Mouse (Mus musculus): ENCODE results near the gene Ak8.

The Ak8 gene

DNA sequence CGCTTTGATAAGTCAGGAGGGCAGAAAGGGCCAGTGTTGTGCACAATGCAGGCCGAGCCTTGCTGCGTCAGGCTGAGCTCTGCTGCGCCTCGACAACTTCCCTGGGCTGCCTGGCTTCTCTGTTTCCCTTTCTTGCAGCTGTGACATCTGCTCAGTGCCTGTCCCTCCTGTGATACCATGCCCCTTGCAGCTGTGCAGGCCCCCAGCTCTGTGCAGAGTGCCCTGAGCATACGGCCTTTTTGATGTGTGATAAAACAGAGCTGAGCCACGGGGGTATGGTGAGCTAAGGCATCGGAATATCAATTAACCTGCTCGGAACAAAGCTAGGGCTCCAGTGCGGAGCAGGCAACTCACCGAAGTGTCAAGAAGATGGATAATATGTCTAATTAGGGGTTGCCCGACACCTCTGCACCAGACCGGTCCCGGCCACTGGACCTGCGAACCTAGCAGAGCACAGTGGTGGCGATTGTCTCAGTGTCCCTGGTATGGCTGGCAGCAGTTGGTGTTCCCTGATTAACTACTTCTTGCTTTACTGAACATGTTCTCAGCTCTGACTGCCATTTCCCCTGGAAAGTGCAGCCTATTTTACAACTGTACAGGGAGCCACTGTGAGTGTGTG is 27.9 kb downstream of the Ak8 start:
- ATAC-seq (ENCODE audit: insufficient number of reproducible peaks, low FRiP score, low TSS enrichment): no peak

DNA sequence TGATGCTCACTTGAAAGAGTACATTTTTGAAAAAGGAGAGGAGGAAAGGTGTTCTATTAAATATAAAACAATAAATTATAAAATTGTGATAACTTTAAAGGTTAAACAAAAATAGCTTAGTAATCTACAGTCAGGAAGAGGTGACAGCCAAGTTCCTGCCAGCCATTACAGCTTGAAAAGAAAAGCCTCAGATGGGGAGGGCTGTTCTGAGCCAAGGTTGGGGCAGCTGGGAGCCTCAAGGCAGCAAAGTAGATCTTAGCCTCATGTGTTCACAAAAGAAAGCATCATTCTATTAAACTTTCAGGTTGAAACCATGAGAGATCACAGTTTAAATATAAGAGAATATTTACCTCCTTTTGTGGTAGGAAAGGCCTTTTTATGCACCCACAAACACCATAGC is 30.7 kb downstream of the Ak8 start:
- no peak for ATAC-seq (ENCODE audit: insufficient number of reproducible peaks, low FRiP score, low TSS enrichment)

DNA sequence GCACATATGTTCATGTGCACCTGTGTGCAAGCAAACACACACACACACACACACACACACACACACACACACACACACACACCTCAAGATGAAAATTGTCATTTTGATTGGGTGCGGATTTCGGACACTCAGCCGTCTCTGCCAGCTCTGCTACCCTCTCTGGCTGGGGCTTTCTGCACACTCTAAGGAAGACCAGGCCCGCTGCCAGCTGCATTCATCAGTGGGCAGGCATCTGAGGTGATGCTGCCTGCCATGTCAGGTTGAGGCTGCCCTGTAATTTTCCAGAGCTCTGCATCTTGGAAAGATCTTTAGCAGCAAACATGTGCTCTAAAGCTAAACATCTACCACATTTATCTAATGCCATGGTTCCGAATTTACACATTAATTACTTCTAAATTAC is 37.1 kb downstream of the Ak8 start:
- ATAC-seq (ENCODE audit: insufficient number of reproducible peaks, low FRiP score, low TSS enrichment): no peak

DNA sequence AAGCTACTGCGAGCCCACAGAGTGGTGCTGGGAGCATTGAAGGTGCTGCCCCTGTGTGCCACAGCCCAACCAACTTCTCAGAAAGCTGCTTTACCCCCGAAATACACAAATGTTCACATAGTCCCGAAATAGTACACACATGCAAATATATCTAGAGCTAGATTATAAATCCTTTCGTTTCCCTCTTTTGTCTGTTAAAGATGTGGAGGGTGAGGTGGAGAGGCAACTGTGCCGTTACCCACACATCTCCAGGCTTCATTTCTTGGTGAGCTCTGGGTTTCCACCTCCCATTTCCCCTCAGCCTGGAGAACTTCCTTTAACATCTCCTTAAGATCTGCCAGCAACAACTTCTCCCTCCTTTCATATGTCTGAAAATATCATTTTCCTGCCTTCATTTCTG is 40.2 kb downstream of the Ak8 start:
- no peak for ATAC-seq (ENCODE audit: insufficient number of reproducible peaks, low FRiP score, low TSS enrichment)

DNA sequence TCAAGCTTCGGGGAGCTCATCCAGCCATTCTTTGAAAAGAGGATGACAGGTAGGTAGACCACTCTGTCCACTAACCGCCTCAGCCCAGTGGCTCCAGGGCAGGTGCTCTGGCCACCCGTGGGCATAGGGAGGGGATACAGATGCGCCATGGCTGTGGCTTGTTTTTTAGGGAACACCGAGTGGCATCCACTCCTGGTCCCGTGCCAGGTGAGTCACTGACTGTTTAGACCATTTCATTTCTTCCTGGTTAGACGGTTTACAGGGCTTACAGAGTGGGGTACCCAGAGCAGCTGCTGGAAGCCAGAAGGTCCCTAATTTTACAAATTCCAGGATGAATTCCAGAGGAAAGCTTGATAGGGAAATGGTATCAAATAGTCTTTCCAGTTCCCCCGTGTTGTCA is 42.7 kb downstream of the Ak8 start:
- ATAC-seq (ENCODE audit: insufficient number of reproducible peaks, low FRiP score, low TSS enrichment): no peak

DNA sequence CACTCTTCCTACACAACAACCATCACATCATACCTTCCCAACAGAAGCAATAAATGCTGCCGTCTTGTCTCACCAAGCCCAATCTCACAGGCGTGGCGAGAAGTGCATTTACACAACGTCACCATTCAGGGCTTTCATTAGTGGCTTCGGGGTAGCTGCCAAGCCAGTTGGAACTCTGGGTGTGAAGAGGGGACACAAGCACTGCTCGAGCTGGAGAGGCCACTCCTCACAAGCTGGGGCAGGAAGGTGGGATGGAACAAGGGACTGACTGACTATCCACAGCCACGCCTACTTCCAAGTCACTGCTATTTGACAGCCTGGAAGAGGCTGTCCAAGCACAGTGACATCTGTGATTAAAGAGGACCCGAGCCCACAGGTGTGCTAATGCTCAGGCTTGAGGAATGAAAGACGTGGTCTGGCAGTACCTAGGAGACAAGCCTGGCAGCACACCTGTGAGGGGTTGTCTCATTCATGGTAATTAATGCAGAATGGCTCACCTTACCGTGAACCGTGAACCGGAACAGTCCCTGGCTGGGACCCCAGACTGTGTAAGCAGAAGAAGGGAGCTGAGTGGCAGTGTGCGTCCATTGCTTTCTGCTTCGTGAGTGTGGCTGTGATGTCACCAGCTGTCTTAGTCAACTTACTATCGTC is 46.8 kb downstream of the Ak8 start:
- no peak for ATAC-seq (ENCODE audit: insufficient number of reproducible peaks, low FRiP score, low TSS enrichment)

DNA sequence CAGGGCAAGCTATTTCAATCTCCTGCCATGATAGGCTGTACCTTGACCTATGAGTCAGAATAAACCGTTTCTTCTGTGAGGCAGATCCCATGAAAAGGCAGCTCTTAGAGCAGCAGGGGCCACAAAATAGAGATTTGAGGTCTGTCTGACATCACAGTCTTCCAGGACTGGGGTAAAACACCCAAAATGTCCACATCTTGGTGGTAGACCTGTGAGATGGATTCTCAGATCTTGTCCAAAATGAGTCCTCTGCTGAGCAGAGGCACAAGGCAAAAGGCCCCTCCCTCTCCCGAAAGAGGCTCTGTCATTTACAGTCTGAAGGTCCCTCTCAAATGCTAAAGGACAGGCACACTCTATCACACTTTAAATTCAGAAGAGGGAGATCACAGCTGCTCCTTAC is 47.7 kb downstream of the Ak8 start:
- ATAC-seq (ENCODE audit: insufficient number of reproducible peaks, low FRiP score, low TSS enrichment): no peak

DNA sequence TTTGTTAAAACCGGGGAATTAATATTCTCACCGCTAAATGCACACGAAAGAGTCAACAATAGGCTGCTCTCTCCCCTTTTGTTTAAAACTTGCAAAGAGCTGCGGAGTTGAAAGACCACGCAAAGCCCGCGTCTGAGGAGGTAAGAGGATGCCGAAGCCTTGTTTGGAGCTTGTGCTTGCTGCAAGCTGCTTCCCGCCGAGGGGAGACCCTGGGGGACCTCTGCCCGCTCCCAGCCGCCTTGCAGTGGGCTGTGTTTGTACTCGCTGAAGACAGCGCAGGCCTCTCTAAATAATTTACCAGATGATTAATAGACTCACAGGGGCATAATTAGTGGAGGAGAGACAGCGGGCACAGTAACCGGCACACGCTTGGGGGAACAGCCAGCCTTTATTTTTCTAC is 51.2 kb downstream of the Ak8 start:
- ATAC-seq (ENCODE audit: insufficient number of reproducible peaks, low FRiP score, low TSS enrichment): no peak

DNA sequence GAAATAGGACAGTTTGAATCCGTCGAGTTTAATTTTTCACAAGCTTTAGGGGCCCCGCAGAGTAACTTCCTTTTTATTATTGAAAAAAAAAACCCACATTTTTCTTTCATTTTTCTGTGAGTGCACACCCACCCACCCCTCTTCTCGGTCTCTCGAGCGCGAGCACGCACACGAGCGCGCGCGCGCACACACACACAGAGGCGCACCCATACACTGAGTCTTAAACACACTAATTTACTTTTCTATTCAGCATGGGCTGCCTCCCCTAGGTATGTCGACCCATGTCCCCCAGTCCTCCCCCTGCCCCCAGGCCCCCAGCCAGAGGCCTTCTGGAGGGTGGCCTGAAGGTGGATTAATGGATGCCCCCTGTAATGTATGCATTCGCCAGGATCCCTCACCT is 51.7 kb downstream of the Ak8 start:
- ATAC-seq (ENCODE audit: insufficient number of reproducible peaks, low FRiP score, low TSS enrichment): no peak

DNA sequence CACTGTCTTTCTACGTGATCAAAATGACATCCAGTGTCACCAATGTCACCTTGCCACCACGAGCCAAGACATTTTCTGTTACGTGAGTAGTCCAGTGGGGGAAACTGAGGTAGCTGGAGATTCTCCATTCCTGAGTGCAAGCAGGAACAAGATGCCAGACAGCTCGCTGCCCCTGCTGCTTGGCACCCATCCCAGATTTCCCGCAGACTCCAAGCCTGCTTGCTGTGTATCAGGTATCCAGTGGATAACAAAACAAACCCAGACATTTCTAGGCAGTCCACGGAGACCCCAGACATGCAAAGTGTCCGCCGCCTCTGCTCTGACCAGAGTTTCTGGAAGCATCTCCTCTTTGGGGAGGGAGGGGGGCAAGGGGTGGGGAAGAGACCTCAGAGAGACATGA is 52.4 kb downstream of the Ak8 start:
- no peak for ATAC-seq (ENCODE audit: insufficient number of reproducible peaks, low FRiP score, low TSS enrichment)

DNA sequence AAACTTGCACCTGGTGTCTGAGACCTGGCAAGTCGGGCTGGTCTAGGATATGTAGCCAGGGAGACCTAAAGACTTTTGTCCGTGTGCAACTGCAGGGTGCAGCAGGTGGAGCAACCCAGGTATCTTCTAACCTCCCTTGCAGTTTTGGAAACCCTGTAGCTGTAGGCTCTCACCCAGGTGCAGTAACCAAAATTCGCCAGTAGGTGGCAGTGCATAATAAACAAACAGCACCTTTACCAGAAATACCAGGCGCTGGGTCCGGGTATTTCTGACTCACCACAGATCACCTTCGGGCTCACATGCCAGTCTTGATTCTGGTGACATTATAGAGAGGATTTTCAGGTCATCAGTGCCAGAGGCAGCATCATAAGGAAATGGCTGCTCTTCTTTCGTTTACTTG is 55.5 kb downstream of the Ak8 start:
- ATAC-seq (ENCODE audit: insufficient number of reproducible peaks, low FRiP score, low TSS enrichment): 0 out of 2 replicates have a peak, but pooled peaks have one; percentile 10

DNA sequence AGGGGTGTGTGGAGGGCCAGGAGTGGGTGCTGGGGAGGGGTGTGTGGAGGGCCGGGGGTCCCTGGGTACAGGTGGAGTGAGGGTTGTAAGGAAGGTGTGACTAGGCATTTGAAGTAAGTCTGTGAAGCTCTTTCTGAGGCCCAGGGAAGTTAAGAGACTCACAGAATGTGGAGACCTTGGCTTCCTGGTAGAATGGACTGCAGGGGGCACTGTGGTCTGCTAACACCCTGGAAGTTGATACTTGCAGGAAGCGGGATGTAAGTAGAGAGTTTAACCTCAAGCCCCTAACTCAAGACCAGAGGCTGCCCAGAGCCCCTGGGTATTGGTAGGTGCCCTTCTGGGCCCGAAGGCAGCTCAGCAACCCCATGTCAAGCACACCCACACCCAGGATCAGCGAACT is 56.2 kb downstream of the Ak8 start:
- no peak for ATAC-seq (ENCODE audit: insufficient number of reproducible peaks, low FRiP score, low TSS enrichment)

DNA sequence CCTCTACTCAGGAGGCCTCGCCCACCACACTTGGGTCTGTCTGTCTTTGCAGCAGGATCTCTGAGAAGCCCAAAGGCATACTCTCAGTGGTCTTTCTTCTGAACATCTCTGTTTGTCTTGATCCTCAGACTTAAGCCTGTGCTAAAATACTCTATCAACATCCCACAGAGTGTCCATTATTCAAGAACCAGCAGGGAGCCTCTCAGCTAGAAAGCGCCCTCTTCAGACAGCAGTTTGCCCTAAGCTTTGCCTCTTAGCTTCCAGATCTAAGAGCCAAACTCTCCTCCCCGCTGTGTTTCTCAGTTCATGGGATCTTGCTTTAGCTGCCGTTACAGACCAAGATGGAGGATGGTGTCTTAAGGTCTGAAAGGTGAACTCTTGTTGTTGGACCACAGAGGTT is 59.5 kb downstream of the Ak8 start:
- no peak for ATAC-seq (ENCODE audit: insufficient number of reproducible peaks, low FRiP score, low TSS enrichment)

DNA sequence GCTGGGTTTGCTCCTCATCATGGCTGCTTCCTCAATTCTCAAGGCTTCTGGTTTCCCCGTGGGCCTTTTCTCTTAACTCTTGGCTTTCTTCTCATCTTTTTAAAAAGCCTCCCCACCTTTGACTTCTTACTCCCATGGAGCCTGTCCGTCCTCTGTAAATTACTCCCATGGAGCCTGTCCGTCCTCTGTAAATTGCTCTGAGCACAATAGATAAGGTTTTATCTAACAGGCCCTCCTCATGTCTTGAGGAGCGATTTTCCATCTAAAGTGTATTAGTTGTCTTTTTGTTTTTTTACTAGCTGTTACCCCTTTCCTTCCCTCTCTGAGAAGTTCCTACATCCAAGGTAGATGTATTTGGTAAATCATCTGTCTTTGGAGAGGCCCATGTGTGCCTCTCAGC is 66.6 kb downstream of the Ak8 start:
- no peak for ATAC-seq (ENCODE audit: insufficient number of reproducible peaks, low FRiP score, low TSS enrichment)

DNA sequence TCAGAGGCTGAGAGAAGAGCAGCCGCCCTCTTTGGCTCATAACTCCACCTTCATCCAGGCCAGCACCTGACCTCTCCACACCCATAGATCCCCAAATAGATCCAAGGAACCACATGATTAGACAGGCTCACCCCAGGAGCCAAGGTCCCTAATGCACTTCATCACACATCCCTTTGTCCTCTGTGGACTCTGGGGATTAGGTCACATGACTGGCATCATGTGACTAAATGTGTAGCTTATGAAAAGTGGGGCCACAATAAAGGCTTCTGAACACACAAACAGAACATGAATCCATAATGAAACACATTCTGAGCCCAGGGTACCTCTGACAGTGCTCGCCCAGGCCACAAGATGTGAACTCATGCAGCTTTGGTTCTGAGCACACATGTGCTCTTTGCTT is 67.1 kb downstream of the Ak8 start:
- ATAC-seq (ENCODE audit: insufficient number of reproducible peaks, low FRiP score, low TSS enrichment): no peak

DNA sequence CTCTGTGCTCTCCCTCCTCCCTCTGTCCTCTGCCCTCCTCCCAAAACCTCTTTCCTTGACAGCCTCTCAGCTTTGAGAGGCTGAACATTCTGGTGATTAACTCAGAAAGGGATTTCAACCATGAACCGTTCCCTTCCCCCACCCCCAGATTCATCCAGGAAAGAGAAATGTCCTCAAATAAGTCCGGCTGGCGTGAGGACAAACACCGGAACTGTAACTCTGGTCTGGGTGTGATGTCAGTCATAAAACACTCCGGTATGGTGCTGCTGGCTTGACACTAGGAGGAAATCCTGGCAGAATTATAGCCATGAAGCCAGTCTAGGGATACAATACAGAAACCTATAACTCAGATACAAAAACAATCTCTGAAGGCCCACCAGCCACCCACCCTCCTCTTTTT is 70.7 kb downstream of the Ak8 start:
- ATAC-seq (ENCODE audit: insufficient number of reproducible peaks, low FRiP score, low TSS enrichment): no peak

DNA sequence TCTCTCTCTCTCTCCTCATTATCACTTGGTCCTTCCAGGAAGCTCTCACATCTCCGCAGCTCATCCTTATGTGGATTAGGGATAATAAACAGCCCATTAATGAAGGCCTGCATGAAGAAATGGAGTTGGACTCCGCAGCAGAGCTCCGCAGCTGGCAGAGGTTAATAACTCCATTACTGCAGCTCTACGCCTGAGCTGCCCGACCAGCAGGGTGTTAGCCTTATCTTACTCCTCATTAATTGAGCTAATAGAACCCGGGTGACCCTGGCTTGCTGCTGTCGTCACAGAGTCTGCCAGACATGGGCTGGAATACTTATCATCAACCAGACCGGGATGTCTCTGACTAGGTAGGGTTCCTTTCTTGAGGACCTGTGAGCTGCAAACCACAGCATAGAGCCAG is 74.1 kb downstream of the Ak8 start:
- no peak for ATAC-seq (ENCODE audit: insufficient number of reproducible peaks, low FRiP score, low TSS enrichment)

DNA sequence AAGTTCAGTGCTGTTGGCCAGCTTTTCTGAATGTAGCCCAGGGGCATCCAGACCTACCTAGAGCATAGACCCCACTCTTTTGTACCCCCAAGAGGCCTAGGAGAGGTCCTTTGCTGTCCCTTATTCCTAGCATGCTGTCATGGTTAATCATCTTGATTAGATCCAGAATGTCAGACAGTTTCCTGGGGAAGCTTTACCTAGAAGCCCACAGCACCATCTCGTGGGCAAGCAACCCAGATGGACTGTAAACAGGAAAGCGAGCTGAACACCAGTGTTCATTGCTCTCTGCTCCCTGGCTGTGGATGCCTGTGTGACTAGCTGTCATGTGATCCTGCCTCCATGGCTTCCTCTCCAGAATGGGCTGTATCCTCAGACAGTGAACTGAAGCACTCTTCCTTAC is 76.8 kb downstream of the Ak8 start:
- ATAC-seq (ENCODE audit: insufficient number of reproducible peaks, low FRiP score, low TSS enrichment): no peak

DNA sequence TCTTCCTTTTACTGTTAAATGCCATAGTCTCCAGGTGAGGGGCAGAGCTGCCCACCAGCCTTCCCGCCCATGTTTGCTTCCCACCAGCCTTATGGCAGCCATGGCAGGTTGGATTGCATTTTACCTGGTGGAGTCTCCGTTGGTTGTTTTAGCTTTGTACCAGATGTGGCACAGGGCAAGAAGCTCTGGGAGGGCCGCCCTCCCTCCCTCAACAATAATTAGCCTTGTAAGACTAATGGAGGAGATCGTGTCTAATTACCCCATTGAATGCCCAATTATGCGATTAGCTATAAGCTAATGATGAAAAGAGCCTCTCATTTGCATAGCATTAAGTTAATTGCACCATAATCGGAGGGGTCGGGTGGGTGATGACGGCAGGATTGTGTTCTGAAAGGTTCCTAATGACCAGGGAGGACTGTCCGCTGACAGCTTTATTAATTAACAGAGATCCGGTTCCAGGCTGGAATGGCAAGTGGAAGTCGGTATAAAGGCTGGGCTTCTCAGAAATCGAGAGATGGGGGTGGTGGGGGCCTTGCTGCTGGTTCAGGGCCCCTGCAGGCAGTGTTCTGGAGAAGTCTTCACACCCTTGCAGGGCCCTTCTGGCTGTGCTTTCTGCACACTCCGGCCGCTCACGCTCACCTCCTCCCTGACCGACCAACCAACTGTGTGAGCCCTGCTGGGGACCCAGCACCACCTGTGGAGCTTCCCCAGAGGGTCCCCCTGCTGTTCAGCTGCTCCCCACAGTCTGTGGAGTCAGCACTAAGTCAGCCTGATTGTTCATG is 80.2 kb downstream of the Ak8 start:
- ATAC-seq (ENCODE audit: insufficient number of reproducible peaks, low FRiP score, low TSS enrichment): no peak

DNA sequence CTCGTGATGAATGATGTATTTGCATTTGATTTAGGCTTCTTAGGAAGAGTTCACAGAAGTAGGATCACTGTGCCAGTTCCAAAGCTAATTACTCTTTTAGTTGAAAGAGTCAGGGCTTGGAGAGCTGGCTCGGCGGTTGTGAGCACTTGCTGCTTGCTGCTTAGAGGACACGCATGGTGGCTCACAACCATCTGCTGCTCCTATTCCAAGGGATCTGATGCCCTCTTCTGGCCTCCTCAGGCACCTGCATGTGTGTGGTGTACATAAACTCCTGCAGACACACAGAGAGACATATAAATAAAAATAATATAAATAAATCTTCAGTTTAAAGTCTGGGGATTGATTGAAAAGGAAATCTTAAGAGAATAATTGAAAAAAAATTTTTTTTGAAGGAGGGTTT is 81.3 kb downstream of the Ak8 start:
- ATAC-seq (ENCODE audit: insufficient number of reproducible peaks, low FRiP score, low TSS enrichment): no peak

DNA sequence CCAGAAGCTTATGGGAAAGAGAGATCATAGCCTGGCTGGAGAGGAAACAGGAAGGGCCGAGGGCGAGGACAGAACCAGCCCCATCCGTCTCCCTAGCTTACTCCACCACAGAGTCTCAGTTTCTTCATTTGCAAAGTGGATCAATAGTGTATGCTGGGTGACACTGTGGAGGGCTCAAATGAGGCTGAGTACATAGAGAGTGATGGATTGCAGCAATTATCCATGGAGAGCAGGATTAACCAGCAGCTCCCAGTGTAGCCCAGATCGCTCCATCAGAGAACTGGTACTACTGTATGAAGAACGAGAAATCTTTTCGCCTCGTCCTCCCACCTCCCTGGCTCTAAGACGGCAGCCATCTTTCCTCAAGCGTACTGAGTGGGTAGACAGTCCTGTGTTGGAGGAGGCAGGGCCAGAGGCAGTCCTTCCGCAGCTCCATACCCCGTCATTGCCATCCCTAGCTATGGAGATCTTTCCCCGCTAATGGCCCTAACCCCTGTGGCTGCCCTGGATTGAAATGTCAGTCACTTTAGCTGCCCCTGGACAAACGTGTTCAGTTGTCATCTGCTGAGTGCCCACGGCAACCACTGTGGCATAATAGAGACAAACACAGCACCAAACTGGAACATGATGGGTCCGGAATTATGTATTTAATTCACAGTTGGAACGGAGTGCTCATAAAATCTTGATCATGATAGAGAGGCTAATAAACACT is 86.5 kb downstream of the Ak8 start:
- ATAC-seq (ENCODE audit: insufficient number of reproducible peaks, low FRiP score, low TSS enrichment): no peak

Data from cerebellum, adult (tissue).